Mouse (Mus musculus) kidney, postnatal 25 days (tissue): Measurements from ENCODE around the gene Ankrd10.
"Not testable (repeated sequence)": the region's sequence is repeated elsewhere in the genome, so short reads cannot be mapped to it uniquely, and the experiment has no call there.

Experiments
- DNase-seq, 2 experiments: peaks; one replicate each; pipeline ENCODE4 v3.0.0; 2021; ENCODE audit warnings: mixed read lengths in 2 of 2

The Ankrd10 gene

DNA sequence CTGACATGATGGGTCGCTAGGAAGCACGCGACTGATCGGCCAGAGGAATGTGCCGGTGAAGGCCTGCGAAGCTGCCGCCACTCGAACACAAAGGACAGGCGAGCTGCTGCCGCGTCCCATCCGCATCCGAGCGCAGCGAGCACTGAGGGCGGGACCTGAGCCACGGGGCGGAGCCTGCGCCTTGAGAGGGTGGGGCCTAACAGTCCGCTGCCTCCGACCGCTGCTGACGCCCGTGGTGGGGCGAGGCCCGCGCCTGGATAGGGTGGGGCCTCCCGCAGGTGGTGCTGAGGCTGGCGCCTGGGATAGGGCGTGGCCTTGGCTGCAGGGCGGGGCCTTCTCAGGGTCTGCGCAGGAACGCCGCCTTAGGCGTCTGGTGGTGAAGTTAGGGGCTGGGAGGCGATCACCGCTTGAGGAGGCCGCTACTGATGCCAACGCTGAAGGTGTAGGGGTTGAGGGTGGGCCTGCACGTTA is at the start of gene Ankrd10:
Gene Ankrd10 (minus strand): TSS at position 147 of the 471 bp plus-strand sequence.
- DNase-seq, result peak; percentile 96 to 99

DNA sequence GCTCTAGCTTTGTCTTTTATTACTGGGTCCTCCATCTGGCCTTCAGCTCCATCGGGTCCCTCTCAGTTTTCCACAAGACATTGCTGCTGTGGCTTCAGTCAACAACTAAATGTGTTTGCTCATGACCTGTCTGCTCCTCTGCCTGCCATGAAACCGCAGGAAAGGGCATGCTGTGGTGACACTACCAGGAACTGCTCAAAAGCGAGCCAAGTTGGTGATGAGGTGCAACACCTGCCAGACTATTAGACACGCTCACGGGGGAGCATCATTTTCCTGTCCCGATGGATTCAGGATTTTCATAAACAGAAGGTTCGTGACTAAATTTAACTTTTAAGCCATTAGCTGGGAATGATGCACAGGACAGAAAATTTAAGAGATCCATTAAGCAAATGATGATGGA is 49.0 kb upstream of the Ankrd10 start:
- DNase-seq, result no peak

GRCm38 (mm10) chr8:11668308-11668707 is 32.8 kb upstream of the Ankrd10 start:
- no peak for DNase-seq

DNA sequence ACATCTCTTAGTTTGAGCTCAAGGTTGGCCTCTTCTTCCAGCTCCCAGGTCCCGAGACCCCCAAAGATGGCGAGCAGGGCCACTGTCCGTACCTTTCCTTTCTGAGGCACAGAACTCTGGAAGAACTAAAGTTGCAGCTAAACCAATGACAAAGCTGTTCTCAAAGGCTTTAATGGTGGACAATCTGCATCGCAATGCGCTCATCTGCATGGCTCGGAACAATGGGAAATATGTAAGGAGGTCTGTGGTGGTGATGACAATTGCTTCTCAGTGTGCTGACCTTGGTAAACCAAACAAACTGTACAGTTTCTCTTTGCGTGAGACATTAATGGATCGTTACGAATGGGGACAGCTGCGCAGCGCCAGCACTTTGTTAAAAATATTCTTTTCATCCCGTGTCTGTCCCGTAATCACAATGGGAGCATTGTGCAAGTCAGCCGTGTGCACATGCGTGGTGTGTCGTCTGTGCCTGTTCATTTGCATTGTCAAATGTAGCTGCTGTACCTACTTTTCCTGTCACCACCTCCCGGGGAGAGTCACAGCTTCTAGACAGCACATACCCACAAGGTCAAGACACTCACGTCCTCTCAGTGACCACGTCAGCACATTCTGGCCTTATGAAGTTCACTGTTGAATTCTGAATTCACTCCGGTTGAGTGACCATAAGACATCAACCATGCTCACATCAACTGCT is 30.6 kb upstream of the Ankrd10 start:
- DNase-seq, result not testable (repeated sequence)

GRCm38 (mm10) chr8:11661969-11662368 is 26.4 kb upstream of the Ankrd10 start:
- no peak for DNase-seq

GRCm38 (mm10) chr8:11650021-11650420 is 14.5 kb upstream of the Ankrd10 start:
- no peak for DNase-seq

GRCm38 (mm10) chr8:11643123-11643522 is 7.6 kb upstream of the Ankrd10 start:
- DNase-seq, result peak; percentile 22 to 51

GRCm38 (mm10) chr8:11640606-11641005 is 5.0 kb upstream of the Ankrd10 start:
- no peak for DNase-seq

- DNase-seq, result no peak
Measured at GRCm38 (mm10) chr8:11637531-11637930, 2.0 kb upstream of the Ankrd10 start.

GRCm38 (mm10) chr8:11636324-11637057 is 934 bp upstream of the Ankrd10 start:
- peak; percentile 93 to 97 for DNase-seq

DNA sequence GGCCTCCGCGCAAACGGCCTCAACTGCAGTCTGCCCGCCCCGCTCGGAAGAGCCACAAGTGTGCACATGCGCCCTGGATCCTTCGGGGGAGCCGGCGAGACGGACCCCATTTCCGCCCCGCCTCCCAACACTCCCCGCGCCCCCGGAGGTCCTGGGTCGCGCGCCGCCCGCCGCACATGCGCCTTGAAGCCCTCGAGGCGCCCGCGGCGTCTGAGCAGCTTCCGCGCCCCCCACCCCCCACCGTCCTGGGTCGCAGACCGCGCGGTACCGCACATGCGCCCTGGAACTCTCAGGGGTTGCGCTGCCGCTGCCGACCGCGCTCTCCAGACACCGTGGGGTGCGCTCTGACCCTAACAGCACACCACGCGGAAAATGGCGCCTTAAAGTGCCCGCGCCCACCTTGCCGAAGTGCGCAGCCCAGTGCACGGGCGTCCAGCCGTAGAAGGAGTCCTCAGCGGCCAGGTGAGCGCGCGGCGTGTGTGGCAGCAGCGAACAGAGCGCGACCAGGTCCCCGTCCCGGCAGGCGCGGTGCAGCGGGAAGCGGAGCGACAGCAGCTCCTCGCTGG is 462 bp downstream of the Ankrd10 start:
- DNase-seq, result peak; percentile 87 to 92

DNA sequence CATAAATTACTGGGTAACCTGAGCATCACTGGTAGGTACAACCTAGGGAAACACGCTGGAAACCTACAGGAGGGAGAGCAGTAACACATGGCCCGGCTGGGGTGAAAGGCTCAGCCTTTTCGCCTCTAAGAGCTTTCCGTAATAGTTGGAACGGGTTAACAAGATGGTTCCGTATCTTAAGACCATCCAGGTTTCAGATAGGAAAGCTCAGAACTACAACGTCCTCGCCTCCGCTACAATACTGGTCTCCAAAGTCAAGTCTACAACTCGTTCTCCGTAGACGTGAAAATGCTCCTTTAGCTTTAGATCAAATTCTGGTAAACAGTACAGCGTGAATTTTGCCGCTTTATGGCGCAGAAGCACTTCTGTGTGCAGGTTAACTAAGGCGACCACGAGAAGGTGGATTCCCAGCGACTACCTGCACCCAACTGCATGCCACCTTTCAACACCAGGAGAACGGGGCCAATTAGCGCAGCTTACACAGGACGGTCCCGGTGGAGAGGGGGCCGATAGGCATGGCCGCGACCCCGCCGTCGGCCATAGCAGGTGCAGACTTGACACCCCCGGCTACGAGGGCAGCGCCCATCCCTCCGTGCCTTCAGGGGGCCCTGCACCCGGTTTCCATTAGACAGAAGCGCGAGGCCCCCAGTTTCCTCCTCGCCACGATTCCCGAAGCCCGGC is 1.1 kb downstream of the Ankrd10 start:
- no peak for DNase-seq

DNA sequence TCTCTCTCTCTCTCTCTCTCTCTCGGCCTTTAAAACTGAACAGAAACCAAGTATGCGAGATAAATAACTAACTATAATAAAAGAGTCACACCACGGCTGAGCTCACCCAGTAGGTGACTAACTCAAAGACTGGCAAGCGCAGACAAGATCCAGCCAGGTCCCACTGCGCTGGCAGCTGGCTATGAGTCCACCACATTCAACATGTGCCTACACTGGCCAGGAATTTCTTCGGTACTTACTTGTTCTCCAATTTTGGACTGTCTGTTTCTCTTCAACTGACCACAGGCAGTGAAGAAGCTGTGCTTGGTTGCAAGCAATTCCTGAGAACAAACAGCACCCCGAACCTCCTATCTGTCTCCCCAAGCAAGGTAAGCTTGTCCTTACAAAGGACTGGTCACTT is 2.1 kb downstream of the Ankrd10 start:
- peak; percentile 36 to 74 for DNase-seq

- DNase-seq, result peak; percentile 84
Measured at GRCm38 (mm10) chr8:11632406-11632805, 3.2 kb downstream of the Ankrd10 start.

DNA sequence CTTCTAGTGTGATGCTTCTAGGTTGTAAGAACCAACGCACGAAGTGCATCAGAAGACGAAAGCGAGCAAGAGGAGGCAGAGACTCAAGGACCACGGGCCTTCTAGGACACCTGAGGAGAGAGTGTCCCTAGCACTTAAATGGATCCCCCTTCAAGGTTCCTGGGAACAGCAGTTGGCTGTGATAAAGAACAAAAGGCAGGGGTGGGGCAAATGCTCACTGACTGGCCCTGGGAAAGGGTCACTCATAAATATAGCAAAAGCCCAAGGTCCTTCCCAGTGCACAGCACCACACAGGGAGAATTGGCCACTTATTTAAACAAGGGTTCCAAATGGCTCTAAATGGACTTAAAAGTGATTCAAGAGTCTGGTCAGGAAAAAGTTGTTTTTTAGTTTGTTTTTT is 6.4 kb downstream of the Ankrd10 start:
- DNase-seq, result no peak

GRCm38 (mm10) chr8:11628506-11629132 is 6.9 kb downstream of the Ankrd10 start:
- no peak for DNase-seq

- DNase-seq, result no peak
Measured at GRCm38 (mm10) chr8:11627717-11628116, 7.8 kb downstream of the Ankrd10 start.

DNA sequence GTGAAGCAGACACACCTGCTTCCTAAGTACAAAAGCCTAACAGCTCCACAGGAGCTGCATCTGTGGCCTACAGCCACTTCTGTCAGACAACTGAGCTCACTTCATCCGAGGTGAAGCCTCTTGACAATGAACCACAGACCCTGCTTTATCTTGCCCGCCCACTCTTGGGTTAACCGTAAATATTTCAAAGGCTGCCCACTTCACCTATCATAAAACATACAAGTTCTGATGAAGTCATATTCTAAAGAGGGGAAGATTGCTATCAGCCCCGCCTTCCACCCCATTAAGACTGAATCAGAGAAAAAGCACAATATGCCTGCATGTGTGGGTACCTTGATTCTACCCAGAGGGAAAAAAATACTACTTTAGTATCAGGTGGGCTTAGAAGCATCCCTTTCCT is 10.5 kb downstream of the Ankrd10 start:
- DNase-seq, result no peak

DNA sequence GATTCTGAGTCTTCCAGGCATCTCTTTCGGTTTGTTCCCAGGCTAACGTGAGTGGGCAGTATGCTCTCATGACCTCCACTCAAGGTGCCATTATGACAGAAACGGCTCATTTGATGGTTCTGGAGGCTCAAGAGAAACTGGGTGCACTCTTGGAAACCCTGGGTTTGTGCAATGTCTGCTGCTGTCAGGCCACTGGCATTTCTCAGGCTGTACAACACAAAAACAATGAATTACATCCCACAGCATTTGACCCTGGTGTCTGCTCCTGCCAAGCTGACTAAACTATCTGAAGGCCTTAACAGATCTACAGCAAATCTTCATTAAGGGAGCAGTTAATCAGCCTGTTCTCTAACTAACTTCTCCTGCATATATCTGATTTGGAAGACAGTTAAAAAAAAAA is 16.5 kb downstream of the Ankrd10 start:
- DNase-seq, result no peak

- no peak for DNase-seq
Measured at GRCm38 (mm10) chr8:11618063-11618462, 17.5 kb downstream of the Ankrd10 start.

GRCm38 (mm10) chr8:11616294-11616693 is 19.3 kb downstream of the Ankrd10 start:
- peak; percentile 58 to 63 for DNase-seq

GRCm38 (mm10) chr8:11614126-11614835 is 21.3 kb downstream of the Ankrd10 start:
- DNase-seq, result no peak
